Mouse (Mus musculus): ENCODE results near the gene Ttll2. TPM values are rescaled to one million over a fixed set of nuclear protein-coding genes. Genes with fewer than 3 reads are reported as not detected.
"Not testable (repeated sequence)": the region's sequence is repeated elsewhere in the genome, so short reads cannot be mapped to it uniquely, and the experiment has no call there.

The Ttll2 gene
- polyA plus RNA-seq, 1 experiment = not detected

DNA sequence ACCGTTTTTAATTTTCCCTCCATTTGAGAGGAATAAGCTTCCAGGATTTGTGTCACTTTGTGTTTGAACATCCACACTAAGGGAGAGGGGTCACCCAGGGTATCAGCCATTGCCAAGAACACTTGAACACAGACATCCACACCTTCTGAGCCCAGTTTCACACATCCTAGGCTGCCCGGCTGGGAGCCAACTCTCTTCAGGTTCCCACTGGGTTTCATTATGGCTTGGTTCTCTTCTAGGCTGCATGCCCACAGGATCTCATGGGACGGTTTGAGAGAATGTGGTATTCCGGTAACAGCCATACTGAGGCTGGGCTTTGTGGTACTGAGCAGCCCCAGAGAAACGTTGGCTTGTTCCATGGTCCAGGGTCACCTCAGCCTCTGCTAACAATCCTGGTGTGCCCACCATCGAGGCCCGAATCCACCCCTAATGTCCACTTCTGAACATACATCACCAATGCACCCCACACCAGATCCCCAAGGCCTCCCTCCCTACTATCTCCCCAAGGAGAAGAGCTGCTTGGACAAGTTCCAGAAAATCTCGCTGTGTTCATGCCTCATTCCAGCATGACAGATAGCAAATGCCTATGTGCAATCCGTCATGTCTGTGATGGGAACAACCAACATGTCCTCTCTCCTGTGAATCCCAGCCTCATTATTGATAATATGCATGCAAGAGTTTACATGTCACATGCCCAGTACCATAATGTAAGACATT is 8.4 kb upstream of the Ttll2 start:
- DNase-seq (ENCODE audit: low spot score) = not testable (repeated sequence)

DNA sequence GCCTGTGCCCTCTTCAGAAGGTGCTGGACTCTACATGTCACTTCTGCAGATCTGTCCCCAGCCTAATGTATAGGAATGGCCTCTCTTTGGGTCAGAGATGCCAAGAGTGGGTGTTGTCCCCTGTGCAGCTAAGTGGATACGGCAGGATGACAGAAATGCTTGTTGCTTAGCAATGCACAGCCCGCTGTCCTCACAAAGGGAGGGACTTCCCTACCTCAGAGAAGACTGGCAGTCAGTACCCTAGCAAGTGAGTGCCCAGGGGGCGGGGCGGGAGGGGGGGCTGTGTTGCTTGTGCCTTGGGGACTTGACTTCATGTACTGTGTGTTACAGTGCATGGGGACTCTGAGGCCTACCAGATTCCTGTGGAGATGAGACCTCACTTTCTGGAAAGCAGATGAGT is 7.3 kb upstream of the Ttll2 start:
- DNase-seq (ENCODE audit: low spot score) = not testable (repeated sequence)

DNA sequence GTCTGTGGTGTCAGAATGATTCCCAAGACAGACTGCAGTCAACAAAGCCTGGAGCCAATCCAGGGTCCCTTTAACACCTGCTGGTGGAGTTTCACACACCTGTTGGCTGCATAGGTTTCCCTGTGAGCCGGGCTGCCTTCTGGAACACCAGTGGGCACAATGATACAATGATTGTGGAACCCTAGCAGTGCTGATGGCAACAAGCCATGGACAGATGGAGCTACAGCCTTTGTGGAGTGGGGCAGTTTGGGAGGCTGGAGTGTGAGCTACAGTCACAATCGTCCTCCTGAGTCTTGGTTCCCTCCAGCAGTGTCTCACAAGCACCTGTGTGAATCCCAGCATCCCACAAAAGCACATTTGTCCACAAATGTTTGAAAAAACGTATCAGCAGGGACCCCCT is 3.7 kb downstream of the Ttll2 start:
- DNase-seq (ENCODE audit: low spot score) = not testable (repeated sequence)

DNA sequence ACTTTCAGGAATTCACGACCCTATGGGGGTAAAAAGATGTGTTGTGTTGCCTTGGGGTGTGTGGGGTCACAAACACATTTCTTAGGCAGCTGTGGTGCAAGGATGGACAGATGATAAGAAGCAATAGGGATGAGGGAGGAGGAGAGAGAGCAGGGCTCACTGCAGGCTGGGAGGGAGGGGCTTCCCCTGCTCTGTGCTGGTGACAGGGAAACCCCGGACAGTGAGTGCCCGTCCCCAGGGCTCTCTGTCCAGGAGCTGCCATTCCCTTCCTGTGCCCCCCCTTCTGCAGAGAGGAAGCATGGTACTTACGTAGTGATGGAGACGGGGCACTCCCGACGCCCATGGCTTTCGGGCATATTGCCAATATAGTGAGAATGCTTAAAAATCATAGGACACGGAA is 15.1 kb downstream of the Ttll2 start:
- not testable (repeated sequence) for DNase-seq (ENCODE audit: low spot score)

DNA sequence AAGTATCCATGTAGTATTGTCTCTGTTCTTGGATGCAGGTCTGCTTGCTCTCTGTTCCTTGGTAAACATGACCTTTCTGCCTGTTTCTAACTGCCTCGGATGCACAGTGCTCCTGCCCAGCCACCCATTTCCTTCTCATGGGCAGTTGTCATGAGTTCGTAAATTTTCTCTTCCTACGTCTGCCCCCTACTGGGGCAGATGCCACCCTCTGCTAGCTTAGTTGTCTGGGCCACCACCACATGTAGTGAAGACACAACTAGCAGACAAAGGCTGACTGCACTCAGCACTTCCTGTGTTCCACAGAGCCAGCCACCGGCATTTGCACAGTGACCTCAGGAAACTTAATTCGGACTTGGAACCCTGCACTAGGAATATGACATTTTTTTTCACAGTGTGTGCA is 19.8 kb downstream of the Ttll2 start:
- not testable (repeated sequence) for DNase-seq (ENCODE audit: low spot score)

DNA sequence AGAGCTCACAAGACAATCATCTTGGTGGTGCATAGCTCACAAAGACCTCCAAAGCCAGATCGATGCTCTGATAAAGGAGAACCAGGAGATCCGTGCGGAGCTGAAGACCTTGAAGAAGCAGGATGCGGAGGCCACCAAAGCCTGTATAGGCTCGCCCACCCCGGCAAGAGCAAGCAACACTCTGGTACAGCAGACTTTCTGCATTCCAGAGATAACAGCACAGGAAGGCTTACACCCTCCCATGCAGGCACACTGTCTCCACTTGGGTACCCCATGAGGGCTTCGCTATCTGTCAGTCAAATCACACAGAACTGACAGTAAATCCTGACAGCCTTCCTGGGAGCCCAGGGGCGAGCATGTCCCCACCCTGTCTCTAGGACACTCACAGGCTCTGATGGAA is 26.1 kb downstream of the Ttll2 start:
- DNase-seq (ENCODE audit: low spot score) = not testable (repeated sequence)

DNA sequence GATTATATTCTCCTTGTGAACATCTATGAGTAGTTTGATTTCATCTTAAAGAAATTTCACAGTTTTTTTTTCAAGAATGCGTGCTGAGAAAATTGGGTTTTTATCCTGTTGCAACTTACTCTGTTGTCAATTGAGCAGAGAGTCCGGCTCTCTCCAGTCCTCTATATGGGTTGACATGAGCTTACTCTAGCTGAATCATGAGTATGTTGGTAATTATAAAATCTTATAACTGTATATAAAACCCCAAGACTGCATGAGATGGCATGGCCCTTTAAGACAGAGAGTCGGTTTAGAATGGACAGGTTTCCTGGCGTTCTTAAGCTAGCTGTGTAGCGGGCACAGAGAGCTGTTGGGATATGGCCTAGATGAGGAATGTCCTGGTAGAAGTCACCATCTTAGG is 28.1 kb downstream of the Ttll2 start, which contains the start of gene Tcp10a:
Gene Tcp10a (plus strand): TSS at position 301 of the 400 bp plus-strand sequence.
- DNase-seq (ENCODE audit: low spot score) = not testable (repeated sequence)

DNA sequence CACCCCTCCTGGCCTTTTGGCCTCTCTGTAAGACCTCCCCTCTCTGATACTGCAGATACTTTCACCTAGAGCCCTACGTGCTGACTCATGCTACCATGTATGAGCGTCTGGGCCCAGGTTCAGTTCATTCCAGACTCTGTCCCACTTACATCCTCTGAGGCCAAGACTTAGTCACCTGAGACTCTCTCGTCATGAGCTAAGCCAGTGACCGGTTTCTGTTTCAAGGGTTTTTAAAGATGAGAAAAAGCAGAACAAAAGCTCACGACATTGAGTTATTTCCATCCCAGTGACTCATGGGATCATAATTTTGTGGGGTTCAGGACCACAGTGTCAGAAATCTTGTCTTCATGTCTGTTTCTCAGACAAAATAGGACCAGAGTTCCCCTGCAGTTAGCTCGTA is 32.7 kb downstream of the Ttll2 start:
- not testable (repeated sequence) for DNase-seq (ENCODE audit: low spot score)

DNA sequence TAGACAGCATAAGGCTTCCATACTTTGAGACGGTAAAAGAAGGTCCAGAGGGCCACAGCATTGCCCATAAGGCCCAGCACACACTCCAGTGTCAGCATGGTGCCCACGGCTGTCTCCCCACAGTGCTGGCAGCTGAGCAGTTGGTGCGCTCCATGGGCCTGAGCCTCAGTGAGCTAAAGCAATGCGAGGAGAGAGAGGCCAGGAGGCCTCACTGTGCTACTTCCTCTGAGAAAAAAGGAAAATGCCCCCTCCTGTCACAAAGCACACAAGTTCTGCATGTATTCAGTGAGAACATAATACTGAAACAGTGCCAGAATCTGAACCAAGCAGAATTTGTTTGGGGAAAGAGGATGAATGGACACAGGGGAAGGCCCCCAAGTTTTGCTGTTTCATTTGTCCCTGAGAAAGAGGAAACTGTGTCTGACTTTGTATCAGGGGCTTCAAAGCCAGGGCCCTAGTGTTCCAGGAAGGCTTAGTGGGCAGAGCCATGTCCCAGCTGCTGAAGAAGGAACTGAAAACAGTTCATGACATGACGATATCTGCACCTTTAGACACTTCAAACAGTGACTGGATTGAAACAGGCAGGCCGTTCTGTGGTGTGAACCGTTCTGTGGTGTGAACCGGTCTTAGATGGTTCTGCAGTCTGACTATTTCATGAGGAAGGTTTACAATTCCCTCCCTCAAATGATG is 36.7 kb downstream of the Ttll2 start:
- DNase-seq (ENCODE audit: low spot score) = not testable (repeated sequence)

DNA sequence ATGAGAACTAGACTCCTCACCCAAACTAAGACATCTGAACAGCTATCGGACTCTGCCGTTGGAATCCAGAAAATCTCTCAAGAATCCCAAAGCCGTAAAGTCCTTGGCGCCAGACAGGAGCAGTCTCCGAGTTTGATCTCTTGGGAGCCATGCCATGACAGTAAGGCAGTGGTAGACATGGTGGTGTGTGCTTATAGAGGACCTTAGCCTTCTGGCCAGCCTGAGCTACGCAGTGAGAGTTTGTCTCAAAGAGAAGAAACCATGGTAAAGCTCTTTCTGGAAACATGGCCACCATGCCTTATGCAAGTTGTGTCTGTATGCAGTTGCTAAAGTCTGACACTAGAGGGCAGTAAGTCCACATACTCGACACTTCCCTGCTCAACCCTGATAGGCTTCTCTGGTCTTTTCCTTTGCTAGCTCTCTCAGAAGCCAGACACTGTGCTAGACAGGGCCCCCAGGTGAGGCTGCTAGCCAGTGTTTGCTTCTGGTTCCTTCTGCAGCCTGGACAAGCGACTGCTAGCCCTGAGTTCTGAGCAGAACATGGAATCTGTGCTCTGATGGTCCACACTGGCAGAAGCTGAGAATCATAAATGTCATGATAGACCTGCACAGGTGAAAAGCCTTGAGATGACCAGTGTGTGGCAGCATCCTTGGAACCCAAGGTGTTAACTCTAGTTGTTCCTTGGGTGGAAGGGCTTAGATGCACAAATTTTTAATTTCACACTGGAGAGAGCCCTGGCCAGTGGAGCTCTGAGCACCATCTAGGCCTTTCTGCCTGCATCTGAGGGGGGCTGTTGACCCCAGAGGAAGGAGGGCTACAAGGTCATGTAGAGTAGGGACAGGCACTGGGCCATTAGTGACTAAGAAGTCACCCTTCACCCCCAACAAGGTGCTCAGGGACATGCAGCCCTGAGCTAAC is 46.0 kb downstream of the Ttll2 start:
- not testable (repeated sequence) for DNase-seq (ENCODE audit: low spot score)

Other genes starting within 250 kb of the Ttll2 start
- 4.9 and 6.5 TPM in 2 replicates for gene Rps6ka2, start 182.6 kb downstream of the Ttll2 start, polyA plus RNA-seq (2012; rRNA removed)
- gene Tcp10a, start 28.1 kb downstream of the Ttll2 start, polyA plus RNA-seq (2012; rRNA removed) = not detected in 2 replicates
- not detected in 2 replicates for gene Gm49630, start 19.3 kb upstream of the Ttll2 start, polyA plus RNA-seq (2012; rRNA removed)
- 0.03 and 0.06 TPM in 2 replicates for gene Unc93a2, start 32.8 kb upstream of the Ttll2 start, polyA plus RNA-seq (2012; rRNA removed)

All from urinary bladder, adult 2 months (tissue).